Mouse (Mus musculus) testis, postnatal 14 days (tissue): Measurements from ENCODE around the gene Gm9887.
"Not testable (repeated sequence)": the region's sequence is repeated elsewhere in the genome, so short reads cannot be mapped to it uniquely, and the experiment has no call there.

ENCODE experiments used
- DNase-seq: peaks from one replicate; pipeline ENCODE4 v3.0.0; 2021; ENCODE audit warnings: low spot score

Gm9887 gene

DNA sequence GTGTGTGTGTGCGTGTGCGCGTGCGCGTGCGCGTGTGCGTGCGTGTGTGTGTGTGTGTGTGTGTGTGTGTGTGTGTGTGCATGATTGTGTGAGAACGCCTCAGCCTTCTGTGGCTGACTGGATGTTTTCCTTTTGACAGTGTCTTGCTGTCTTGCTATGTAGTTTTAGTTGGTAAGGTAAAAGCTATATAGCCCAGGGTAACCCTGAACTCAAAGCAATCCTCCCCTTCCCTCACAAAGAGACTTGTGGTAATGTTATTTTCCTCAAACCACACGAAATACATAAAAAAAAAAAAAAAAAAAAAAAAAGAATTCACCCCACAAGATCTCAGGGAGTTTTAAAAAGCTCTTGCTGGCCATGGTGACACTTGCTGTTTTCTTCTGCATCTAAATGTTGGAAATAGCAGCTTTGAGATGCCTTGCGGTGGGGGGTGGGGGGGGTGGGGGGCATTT, 14.0 kb upstream of the Gm9887 start:
- not testable (repeated sequence) for DNase-seq

DNA sequence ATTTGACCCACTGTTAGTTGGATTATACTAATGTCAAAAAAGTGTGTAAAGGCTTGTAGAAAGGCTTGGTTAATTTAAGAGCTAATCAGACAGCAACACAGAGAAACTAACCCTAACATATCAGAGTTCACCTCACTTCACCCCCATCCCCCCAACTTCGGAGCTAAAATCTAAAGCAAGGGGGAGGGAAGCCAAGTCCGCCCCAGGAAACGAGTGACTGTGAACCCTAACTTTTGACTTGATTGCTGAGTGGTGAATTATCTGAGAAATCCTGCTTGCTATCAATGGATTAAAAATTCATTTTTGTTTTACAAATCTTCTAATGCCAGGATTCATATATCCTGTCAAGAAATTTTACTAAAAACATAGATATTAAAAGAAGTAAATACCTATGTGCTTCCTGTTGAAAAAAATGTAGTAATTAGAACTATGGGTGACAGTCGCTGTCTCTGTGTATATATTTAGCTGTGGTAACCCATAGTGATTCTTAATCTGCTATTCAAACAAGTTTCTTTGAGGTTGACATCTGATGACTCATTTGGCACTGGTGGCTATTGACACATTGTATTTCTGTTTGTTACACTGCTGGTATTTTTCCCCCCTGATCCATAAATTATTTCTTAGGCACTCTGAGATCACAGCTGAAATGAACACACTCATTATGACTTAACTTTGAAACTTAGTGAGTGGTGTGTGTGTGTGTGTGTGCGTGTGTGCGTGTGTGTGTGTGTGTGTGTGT, 13.5 kb upstream of the Gm9887 start:
- no peak for DNase-seq

DNA sequence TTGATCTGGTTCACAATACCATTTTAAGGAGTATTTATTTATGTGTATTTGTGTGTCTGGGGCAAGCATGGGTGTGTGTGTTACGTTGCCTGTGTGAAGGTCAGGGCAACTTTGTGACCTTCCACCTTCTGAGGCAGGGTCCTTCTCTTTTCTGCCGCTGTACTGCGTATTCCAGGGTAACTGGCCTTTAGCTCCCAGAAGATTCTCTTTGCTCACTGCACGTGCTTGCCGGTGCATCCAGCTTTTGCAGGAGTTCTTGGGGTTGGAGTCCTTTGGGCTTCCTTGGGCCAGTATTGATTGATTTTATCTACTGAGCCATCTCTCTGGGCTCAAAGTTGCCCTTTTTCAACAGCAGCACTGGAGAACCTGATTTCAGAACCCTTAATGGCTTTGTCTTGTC, 12.3 kb upstream of the Gm9887 start:
- DNase-seq, result no peak

DNA sequence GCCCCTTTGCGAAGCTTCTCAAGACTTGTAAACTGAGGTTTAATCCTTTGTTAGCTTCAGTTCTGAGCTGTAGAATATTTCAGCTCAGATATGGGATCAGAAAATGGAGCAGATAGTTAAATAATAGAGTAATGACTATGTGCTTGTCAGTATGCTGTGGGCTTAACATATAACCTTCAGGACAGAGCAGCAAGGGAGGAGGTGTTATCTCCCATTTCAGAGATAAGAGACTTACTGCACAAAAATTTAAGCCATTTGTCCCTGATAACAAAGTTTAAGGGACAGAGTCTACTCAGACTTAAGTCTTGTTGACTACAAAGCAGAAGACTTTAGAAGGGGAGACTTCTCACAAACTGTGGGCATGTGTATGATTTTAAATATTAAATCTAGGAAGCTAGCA, 10.6 kb upstream of the Gm9887 start:
- no peak for DNase-seq

DNA sequence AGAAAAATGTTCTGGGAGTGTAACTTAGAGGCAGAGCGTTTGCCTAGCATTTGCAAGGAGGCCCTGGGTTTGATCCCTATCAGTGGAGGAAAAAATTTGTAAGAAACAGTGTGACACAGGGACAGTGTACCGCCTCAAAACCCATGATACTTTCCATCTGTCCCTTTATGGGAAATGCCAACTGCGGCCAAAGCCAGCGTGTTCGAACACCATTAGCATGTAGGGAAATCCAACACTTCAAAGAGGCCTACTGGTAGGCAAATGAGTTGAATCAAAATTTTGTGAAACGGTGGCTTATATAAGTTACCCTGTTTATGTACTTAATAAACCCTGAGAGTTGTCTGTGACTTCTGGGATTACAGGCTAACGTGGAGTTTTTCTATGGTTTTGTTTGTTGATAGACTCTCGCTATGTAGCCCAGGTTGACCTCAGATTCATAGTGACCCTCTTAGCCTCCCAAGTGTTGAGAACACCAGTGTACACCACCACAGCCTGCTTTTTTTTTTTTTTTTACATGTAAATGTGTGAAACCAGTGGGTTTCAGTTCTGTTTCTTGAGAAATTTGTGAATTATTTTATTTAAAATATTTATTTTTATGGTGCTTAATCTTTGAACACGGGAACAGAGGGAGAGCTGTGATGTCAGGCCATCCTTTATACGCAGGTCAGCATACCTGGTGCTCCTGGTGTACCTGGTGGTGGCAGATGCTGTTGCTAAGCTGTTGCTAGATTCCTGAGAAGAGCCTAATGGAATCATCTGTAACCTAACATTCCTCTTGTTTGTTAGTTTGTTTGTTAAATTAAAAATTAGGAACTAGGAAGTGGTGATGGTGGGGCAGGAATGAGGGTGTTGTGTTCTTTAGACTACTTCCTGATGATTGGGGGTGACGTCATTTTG, 6.5 kb upstream of the Gm9887 start:
- no peak for DNase-seq

DNA sequence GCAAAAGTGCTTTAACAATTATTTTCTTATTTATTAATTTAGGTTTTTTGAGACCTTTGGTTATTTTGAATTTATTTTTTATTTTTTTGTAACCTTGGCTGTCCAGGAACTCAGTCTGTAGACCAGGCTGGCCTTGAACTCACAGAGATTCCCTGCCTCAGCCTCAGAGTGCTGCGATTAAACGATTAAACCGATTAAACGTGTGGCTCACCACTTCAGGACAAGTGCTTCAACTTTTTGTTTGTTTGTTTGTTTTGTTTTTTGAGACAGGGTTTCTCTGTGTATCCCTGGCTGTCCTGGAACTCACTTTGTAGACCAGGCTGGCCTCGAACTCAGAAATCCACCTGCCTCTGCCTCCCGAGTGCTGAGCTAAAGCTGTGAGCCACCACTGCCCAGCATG, 5.4 kb upstream of the Gm9887 start:
- not testable (repeated sequence) for DNase-seq

DNA sequence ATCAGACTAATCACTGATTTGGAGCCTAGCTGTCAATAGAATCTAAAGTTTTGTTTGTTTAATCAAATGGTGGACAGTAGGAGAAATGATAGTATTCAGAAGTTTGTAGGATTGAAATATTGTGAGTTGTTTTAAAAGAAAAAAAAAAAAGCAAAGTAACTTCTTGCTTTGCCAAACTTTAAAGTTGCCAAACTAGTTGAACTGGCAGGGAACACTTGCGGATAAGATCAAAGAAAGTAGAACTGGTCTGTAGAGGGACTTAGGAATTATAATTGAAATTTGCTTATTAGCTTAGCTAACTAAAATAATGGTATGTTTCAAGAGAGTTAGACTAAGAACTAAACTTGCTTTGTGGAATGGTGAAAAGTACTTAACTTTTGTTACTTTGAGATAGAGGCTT, 4.9 kb upstream of the Gm9887 start:
- DNase-seq, result no peak

DNA sequence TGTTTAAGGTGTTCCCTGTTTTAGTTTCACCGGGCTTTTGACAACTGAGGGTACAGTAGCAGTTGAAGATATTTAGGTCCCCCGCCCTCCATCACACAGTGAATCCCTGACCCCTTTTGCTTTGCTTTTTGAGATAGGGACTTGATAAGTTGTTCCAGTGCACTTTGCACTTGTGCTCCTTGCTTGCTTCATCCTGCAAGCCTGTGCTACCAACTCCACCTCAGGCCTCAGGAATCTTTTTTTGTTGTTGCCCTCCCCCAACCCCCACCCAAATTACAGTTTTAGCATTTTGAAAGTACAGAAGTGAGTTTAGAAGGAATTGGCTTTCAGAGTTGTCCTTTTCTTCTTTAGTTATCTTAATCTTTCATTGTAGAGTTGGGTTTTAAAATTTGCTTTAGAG, 3.9 kb upstream of the Gm9887 start:
- DNase-seq, result no peak

DNA sequence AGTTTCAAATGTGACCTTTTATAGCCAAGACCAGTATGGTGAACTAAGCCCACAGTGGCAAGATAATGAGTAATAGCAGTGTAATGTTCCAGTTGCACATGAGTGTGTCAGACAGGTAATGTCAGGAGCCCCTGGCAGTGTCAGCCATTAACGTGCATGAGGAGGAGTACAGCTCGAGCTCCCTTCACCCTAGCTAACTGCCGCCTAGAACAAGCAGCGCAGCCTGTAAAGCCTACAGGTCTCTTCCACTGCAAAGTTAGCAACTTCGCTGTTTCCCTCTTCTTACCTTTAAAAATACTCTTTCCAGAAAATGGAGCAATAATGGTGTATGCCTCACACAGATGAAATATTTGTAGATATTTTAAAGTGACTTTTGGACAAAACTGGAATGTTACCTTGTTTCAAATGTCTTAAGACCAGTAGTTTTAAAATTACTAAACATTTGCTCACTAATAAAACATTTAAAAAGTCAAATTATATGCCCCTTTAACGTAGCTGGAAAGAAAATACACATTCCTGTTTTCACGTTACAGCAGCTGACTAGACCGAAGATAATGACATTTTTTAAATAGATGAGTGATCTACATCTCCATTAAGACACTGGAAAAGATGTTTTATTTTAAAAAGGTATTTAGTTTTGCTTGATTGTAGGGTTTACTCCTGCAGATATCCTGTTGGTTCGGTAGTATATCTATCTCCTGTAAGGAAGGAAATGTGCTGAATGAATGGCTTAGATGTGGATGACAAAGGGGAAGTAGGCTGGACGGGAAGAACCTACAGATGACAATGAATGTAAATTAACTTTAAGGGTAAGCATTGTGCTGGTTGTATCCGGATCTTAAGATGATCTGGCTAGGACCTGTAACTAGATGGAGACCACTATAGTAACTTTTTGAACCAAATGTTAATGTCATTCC, 1.9 kb upstream of the Gm9887 start:
- DNase-seq, result no peak

DNA sequence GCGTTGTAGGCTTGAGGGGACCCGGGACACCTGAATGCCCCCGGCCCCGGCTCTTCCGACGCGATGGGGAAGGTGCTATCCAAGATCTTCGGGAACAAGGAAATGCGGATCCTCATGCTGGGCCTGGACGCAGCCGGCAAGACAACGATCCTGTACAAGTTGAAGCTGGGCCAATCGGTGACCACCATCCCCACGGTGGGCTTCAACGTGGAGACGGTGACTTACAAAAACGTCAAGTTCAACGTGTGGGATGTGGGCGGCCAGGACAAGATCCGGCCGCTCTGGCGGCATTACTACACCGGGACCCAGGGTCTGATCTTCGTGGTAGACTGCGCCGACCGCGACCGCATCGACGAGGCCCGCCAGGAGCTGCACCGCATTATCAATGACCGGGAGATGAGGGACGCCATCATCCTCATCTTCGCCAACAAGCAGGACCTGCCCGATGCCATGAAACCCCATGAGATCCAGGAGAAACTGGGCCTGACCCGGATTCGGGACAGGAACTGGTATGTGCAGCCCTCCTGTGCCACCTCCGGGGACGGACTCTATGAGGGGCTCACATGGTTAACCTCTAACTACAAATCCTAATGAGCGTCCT, 573 bp upstream of the Gm9887 start:
- no peak for DNase-seq

DNA sequence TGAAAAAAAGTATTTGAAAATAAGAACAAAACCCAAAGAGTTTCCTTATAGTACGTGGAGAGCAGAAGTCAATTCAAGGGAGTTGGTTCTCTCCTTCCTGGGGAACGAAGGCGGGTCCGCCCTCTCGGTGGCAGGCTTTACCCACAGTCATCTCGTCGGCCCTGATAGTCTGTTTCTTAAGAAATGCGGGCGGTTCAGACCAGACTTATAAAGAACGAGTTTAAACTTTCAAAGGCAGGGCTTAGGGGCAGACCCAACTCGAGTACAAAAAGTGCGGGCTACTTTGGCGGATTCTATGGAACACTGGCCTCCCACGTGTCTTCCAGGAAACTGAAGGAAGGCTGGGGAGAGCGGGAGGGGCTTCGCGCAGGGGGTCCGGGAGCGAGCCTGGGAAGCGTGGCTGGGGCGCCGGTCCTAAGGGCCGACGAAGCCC, 821 bp downstream of the Gm9887 start:
- no peak for DNase-seq

DNA sequence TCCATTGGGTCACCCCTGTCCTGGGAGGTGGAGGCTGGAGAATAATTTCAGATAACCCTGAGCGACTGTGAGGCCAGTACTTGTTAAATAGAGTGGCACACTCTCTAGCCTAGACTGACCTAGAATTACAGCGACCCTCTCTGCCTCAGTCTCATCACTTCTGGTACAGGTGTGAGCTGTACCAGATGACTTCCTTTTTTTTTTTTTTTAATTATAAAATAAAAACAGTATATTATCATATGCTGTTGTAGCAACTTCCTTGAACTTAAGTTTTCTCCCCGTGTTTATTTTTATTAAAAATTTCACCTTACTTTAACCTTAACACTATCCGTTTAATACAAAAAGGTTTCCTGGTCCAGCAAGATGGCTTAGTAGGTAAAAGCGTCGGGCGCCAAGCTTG, 1.3 kb downstream of the Gm9887 start:
- no peak for DNase-seq

DNA sequence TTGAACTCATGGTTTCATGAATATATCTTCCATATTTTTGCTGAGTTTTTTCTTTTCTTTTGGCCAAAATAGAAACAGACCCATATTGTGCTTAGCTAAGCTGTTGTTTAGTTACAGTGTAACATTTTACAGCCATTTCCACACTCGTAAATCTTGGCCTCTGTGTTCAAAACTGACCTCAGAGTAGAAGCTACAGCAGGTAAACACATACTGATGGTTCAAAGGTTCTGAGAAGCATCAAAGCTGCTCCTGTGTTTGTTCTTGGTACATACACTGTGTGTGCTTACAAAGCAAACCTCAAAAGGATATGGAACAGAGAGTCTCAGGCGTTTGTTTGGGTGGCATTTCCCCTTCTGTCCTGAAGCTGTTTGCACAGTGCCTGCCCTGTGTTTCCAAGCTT, 4.7 kb downstream of the Gm9887 start:
- no peak for DNase-seq

DNA sequence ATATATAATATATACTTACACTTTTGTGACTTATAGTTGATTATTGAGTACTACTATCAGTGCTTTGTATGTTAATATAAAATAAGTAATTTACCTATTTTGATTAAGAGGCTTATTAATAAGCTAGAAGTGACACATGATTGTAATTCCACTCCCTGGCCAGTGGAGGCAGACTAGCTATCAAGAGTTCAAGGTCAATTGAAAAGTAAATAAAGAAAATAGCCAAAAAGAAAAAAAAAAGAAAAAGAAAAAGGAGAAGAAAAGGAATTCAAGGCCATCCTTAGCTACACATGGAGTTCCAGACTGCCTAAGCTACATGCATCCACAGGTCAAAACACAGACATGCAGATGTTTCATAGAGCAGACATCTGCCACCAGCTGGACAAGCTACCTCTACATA, 5.8 kb downstream of the Gm9887 start:
- DNase-seq, result no peak

DNA sequence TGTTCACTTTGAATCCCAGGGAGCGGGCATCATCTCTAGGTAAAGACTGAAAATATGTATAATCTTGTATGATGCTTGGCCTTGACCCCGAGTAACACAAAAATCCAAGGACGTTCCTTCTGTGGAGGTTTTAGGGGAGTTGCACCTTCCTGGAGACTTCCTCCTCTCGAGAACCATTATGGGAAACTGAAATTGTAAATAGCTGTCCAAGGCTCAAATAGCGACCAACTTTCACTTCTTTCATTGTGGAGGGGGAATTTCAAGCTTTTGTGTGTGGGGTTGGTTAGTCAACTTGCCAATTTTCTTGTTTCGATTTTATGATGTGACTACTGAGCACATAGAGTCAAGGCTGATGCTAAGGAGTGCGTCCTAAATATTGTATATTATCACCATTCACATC, 6.5 kb downstream of the Gm9887 start:
- no peak for DNase-seq

DNA sequence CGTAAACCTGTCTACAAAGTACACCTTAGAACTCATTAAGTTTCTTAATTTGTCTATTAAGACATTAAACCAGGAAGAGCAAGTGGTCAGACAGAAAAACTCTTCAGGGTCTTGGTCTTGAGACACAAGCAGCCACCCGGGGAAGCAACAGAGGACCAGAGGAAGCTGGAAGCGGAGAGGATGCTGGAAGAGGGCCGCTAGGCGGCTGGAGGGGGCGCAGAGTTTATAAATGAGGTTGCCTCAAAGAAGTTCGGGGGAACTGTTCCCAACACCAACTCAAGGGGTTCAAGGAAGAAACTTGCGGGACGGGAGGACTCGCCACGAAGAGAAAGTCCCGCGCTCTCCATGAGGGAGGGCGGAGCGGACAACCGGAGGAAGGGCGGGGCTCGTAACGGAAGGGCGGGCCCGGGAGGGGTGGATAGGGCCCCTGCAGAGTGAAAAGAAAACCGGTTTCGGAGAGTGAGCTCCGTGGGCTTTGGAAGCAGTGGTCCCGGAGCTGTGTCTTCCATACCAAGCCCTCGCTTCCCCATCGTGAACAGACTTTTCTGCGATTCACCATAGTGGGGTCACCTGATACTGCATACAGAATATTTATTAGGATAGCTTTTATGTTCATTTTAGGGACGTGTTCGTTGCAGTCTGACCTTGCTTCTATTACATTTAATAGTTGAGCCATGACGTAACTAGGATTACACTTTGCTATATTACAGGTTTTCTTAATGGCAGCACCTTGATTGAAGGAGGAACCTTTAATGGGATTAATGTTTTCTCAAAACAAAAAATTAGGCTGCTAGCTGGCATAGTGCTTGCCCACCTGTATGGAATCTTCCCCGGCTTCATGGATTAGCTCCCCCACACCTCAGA, 8.1 kb downstream of the Gm9887 start:
- DNase-seq, result peak; percentile 74

DNA sequence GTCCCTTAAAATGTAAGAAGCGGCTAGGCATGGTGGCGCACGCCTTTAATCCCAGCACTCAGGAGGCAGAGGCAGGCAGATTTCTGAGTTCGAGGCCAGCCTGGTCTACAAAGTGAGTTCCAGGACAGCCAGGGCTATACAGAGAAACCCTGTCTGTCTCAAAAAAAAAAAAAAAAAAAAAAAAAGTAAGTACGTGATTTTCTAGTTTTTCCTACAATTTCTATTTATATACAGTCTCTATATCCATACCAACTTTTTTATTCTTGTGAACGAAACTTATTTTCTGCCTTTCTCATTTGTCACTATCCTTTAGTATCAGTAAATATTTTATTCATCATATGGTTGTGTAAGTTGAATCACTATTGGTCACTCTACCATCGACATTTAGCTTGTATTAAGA, 9.1 kb downstream of the Gm9887 start:
- not testable (repeated sequence) for DNase-seq

DNA sequence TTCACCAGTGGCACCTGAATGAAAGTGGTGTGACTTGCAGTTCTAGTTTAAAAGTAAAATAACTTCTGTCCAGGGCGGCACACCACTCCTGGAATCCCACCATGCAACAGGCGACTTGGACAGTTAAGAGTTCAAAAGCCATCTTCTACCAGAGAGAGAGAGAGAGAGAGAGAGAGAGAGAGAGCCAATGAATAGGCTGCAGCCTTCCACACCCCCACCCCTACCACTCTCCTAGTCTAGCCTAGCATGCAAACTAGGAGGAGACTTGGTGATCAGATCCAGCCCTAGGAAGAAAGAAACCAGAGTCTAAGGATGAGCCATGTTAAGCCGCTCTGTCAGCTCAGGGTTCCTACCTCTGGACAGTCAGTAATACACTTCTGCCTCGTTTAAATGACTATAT, 9.9 kb downstream of the Gm9887 start:
- DNase-seq, result no peak

DNA sequence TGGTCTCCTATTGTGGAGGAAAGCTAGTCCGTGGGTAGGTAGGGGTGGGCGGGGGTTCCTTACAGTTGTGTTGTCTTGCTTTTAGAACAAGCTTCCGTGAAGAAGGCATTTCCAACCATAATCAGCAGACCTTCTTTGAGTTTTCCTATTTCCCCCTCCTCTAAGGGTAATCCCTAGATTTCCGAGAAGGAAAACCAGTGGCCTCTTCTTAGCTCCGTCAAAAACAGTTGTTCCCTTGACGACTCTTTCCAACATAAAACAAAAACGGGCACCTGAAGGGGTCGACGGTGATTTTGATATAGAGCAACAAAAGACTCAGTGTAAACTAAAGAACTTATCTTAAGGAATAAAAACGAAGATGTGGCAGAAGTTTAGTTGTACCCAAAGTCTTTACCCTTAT, 10.3 kb downstream of the Gm9887 start:
- no peak for DNase-seq

DNA sequence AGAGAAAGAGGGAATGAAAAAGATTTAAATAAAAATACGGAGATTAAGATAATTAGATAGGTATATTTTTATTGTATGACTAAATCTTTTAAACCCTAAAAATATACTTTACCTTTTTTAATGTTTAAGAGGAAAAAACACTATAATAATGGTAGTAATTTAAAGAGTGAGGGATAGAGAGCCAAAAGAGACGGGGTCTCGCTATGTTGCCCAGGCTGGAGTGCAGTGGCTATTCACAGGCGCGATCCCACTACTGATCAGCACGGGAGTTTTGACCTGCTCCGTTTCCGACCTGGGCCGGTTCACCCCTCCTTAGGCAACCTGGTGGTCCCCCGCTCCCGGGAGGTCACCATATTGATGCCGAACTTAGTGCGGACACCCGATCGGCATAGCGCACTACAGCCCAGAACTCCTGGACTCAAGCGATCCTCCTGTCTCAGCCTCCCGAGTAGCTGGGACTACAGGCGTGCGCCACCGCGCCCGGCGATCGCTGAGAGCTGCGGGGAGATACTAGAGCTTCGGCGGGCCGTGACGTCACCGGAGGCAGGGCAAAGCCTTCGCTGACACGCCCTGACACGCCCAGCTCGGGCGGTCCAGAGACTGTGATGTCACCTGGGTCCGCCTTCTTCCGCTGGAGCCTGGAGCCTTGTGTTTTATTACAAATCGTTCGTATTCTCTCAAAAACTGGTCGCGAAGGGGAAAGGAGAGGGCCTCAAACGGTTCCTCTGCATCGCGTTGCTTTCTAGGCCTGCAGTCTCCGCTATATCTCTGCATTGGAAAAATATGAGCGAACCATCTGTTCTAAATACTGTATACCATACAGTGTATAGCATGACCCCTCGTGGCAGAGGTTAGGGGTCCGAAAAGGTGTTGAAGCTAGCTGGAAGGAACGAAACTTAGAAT, 11.0 kb downstream of the Gm9887 start:
- DNase-seq, result peak; percentile 95
